Comparison of ENCODE assay signal across 23 mouse cellular contexts in the genomic region with DNA sequence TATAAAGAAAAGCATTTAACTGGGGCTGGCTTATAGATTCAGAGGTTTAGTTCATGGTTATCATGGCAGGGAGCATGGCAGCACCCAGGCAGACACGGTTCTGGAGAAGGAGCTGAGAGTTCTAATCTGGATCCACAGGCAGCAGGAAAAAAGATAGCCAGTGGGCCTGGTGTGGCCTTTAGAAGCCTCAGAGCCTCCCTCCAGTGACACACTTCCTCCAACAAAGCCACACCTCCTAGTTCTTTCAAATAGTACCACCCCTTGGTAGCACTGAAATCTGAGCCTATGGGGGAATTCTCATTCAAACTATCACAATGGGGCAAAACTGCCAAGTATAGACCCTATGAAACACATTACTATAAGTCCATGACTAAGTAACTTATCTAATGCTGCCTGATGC.
"Had no signal": no experiment of that assay in that cellular context is flagged by ENCODE, and none has a peak within 500 bp of the region (broad histone marks: within the 10 kb centered on the region; RNA-seq: fewer than 3 reads in every experiment).

No protein-coding gene starts in this region.

- H3K4me3 ChIP-seq: layer of hippocampus, adult 2 months; limb, embryonic 10.5 days; limb, embryonic 13.5 days; liver, embryonic 12.5 days; neural tube, embryonic 12.5 days; neural tube, embryonic 15.5 days had no signal

- H3K9ac ChIP-seq: limb, embryonic 13.5 days; liver, embryonic 12.5 days; lung, embryonic 14.5 days; neural tube, embryonic 12.5 days; neural tube, embryonic 15.5 days had no signal

- DNase-seq: kidney, adult 8-10 months; kidney, postnatal 25 days; layer of hippocampus, adult 9-11 months; liver; lung, embryonic 14.5 days; midbrain, embryonic 14.5 days; right cerebral cortex, adult 18-20 months; right cerebral cortex, postnatal 14 days; right cerebral cortex, postnatal 4 days; thymus, adult 2 months; thymus, postnatal 14 days; thymus, postnatal 4 days had no signal

- H3K9me3 ChIP-seq: limb, embryonic 10.5 days; limb, embryonic 13.5 days; liver, embryonic 12.5 days; megakaryocyte, embryonic 14.5 days; neural tube, embryonic 12.5 days; neural tube, embryonic 15.5 days had no signal

- H3K4me1 ChIP-seq: limb, embryonic 10.5 days had no signal

- H3K27ac ChIP-seq: layer of hippocampus, adult 2 months; limb, embryonic 10.5 days; limb, embryonic 13.5 days; liver, embryonic 12.5 days; macrophage; neural tube, embryonic 12.5 days; neural tube, embryonic 15.5 days; stomach, postnatal 0 days had no signal

- H3K27me3 ChIP-seq: limb, embryonic 13.5 days; liver, embryonic 12.5 days; megakaryocyte, embryonic 14.5 days; neural tube, embryonic 12.5 days; neural tube, embryonic 15.5 days had no signal

- ATAC-seq: liver, embryonic 12.5 days; lung, postnatal 0 days had no signal

- H3K4me2 ChIP-seq: limb, embryonic 13.5 days; liver, embryonic 12.5 days; lung, embryonic 14.5 days; midbrain, embryonic 11.5 days; neural tube, embryonic 12.5 days; neural tube, embryonic 15.5 days had no signal
